Mouse (Mus musculus) embryonic facial prominence, embryonic 13.5 days (tissue): Measurements from ENCODE around the gene Slc16a14. TPM values are rescaled to one million over a fixed set of nuclear protein-coding genes. Genes with fewer than 3 reads are reported as not detected.
A peak's percentile ranks its signal among the peaks of the same experiment; 100 is the strongest.

Experiments used
- ATAC-seq: fragments of 200-750 bp; cut with Nextera tagmentation; 2 replicates; pipeline ENCODE4 v1.8.0; 2017; ENCODE audit warnings: low read depth; ENCODE audit not compliant: insufficient number of reproducible peaks, insufficient read depth, low FRiP score, low TSS enrichment
- H3K27ac ChIP-seq: fragments of 300-500 bp; sonication (generic); 2 replicates; pipeline ENCODE4 v1.5.1; 2015; ENCODE audit warnings: moderate library complexity, mild to moderate bottlenecking, inconsistent platforms
- H3K27me3 ChIP-seq: fragments of 300-500 bp; sonication (generic); 2 replicates; pipeline ENCODE4 v1.6.1; 2015; ENCODE audit warnings: mild to moderate bottlenecking, inconsistent platforms
- H3K36me3 ChIP-seq: fragments of 300-500 bp; sonication (generic); 2 replicates; pipeline ENCODE4 v1.6.1; 2015; ENCODE audit warnings: mild to moderate bottlenecking, inconsistent platforms
- H3K4me1 ChIP-seq: fragments of 300-500 bp; sonication (generic); 2 replicates; pipeline ENCODE4 v1.6.1; 2015; ENCODE audit warnings: inconsistent platforms
- H3K4me2 ChIP-seq: fragments of 300-500 bp; sonication (generic); 2 replicates; pipeline ENCODE4 v1.6.1; 2015; ENCODE audit warnings: moderate library complexity, mild to moderate bottlenecking, inconsistent platforms
- H3K4me3 ChIP-seq: fragments of 300-500 bp; sonication (generic); 2 replicates; pipeline ENCODE4 v1.5.1; 2015; ENCODE audit warnings: mild to moderate bottlenecking, inconsistent platforms
- H3K9ac ChIP-seq: fragments of 300-500 bp; sonication (generic); 2 replicates; pipeline ENCODE4 v1.6.1; 2015; ENCODE audit warnings: mild to moderate bottlenecking, inconsistent platforms
- H3K9me3 ChIP-seq: fragments of 300-500 bp; sonication (generic); 2 replicates; pipeline ENCODE4 v1.6.1; 2016; ENCODE audit warnings: inconsistent platforms
- WGBS: fragments of 180-500 bp; shearing (Covaris S2); methylation state at CpG from one replicate; pipeline ENCODE4 v1.1.7; 2015; ENCODE audit warnings: mixed read lengths; 5-methylcytosine and 5-hydroxymethylcytosine counted together
- polyA plus RNA-seq: library from polyadenylated mRNA; unstranded; fragments of >200 nt; fragmentation: Nextera tagmentation; extraction: Ambion mirVana; gene quantifications from 2 replicates; pipeline ENCODE4 v1.2.1, GENCODE M21; 2015

The Slc16a14 gene
- polyA plus RNA-seq, 1 experiment from 2014 or later: 0.63 TPM

DNA sequence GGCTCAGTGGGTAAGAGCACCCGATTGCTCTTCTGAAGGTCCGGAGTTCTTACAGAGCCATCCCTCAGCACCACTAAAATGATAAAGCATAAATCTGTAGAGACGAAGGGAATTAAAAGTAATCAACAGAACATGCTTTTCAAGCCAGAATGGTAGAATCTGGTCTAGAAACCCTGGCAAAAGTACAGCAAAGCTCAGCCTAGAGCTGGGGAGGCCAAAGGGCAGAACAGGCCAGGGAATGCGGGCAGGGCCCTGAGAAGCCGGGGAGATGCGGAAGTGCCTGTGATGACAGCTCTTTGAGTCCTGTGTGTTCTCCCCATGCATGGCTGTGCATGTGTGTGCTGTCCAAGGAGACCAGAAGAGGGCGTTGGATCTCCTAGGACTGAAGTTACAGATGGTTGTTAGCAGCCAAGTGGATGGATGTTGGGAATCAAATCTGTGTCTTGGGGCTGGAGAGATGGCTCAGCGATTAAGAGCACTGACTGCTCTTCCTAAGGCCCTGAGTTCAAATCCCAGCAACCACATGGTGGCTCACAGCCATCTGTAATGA lies 55.3 kb downstream of the Slc16a14 start:
- no peak overlapping the region for H3K4me3 ChIP-seq
- WGBS: 89% methylated on average over 8 of the region's 8 CpGs
- H3K27me3 ChIP-seq: no peaks in the 10 kb centered on the region
- H3K9ac ChIP-seq: no peak overlapping the region
- H3K27ac ChIP-seq: no peak overlapping the region
- no peak overlapping the region for H3K4me2 ChIP-seq
- ATAC-seq: no peak
- no peaks in the 10 kb centered on the region for H3K9me3 ChIP-seq
- no peaks in the 10 kb centered on the region for H3K36me3 ChIP-seq
- H3K4me1 ChIP-seq: no peaks in the 10 kb centered on the region

DNA sequence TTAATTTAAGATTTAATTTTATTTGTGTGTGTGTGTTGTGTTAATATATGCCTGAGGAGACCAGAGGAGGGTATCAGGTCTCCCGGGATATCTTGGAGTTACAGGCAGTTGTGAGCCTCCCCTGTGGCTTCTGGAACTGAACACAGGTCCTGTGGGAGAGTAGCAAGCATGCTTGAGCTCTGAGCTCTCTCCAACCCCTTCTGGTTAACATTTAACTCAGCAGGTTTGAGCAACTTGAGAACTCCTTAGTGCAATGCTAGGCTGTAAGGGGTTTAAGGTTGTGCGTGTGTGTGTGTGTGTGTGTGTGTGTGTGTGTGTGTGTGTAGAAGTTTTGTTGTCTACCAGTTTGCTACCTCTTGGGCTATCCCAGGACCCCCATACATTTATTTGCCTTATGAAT lies 57.3 kb downstream of the Slc16a14 start:
- ATAC-seq: no peak
- H3K27me3 ChIP-seq: no peaks in the 10 kb centered on the region
- 84% methylated on average over 2 of the region's 2 CpGs for WGBS
- H3K36me3 ChIP-seq: no peaks in the 10 kb centered on the region
- no peak overlapping the region for H3K27ac ChIP-seq
- no peak overlapping the region for H3K4me2 ChIP-seq
- H3K4me3 ChIP-seq: no peak overlapping the region
- no peak overlapping the region for H3K9ac ChIP-seq
- no peaks in the 10 kb centered on the region for H3K4me1 ChIP-seq
- no peaks in the 10 kb centered on the region for H3K9me3 ChIP-seq

GRCm38 (mm10) chr1:84872939-84873338 lies 62.0 kb downstream of the Slc16a14 start:
- Histone ChIP-seq H3K36me3 (no peaks in the 10 kb centered on the region), H3K4me1 (0 out of 2 replicates have a peak, but pooled peaks cover 4% of the 10 kb centered on the region), H3K4me3 (no peak overlapping the region), H3K9ac (no peak overlapping the region), H3K4me2 (no peak overlapping the region), H3K27ac (no peak overlapping the region), H3K9me3 (no peaks in the 10 kb centered on the region), H3K27me3 (no peaks in the 10 kb centered on the region)
- WGBS: 46% methylated on average over 4 of the region's 4 CpGs
- no peak for ATAC-seq

DNA sequence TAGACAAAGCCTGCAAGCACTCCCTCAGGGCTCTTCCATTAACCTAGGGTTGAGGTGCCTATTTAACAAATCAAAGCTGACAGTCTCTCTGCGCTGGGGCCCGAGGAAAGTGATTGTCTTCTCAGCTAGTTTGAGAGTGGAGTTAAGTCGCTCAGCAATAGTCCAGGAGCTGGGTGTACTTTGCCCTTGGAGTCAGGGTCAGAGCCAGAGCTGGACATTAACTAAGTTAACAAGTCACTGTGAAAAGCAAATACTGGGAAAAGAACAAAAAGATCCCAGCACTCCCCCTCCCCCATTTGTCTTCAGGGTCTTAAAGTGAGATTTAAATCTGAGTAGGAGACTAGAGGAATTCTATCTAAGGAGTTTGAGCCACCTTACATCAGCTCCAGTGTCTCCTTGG lies 62.8 kb downstream of the Slc16a14 start:
- no peaks in the 10 kb centered on the region for H3K27me3 ChIP-seq
- WGBS: 14% methylated on average over 3 of the region's 3 CpGs
- H3K9ac ChIP-seq: no peak overlapping the region
- H3K9me3 ChIP-seq: no peaks in the 10 kb centered on the region
- H3K4me1 ChIP-seq: 0 out of 2 replicates have a peak, but pooled peaks cover 4% of the 10 kb centered on the region
- H3K4me2 ChIP-seq: no peak overlapping the region
- H3K36me3 ChIP-seq: no peaks in the 10 kb centered on the region
- ATAC-seq: no peak
- no peak overlapping the region for H3K27ac ChIP-seq
- H3K4me3 ChIP-seq: no peak overlapping the region

DNA sequence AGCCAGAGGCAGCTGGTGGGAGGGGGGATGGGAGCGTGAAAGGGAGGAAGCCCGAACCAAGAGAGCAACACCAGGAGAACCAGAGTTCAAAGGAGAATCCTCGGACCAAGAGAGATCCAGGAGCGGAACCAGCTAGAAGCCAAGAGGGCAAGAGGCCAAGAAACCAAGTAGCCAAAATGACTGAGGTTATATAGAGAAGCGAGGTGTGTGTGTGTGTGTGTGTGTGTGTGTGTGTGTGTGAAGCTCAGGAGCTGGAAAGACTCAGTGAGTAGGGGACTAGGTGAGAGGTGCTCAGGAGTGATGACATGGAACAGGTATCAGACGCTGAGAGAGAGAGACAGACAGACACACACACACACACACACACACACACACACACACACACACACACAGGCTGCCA lies 63.8 kb downstream of the Slc16a14 start:
- Histone ChIP-seq H3K9ac (no peak overlapping the region), H3K9me3 (no peaks in the 10 kb centered on the region), H3K4me1 (0 out of 2 replicates have a peak, but pooled peaks cover 4% of the 10 kb centered on the region), H3K4me3 (no peak overlapping the region), H3K36me3 (no peaks in the 10 kb centered on the region), H3K27me3 (no peaks in the 10 kb centered on the region), H3K4me2 (no peak overlapping the region), H3K27ac (no peak overlapping the region)
- 55% methylated on average over 5 of the region's 6 CpGs for WGBS
- ATAC-seq: no peak

DNA sequence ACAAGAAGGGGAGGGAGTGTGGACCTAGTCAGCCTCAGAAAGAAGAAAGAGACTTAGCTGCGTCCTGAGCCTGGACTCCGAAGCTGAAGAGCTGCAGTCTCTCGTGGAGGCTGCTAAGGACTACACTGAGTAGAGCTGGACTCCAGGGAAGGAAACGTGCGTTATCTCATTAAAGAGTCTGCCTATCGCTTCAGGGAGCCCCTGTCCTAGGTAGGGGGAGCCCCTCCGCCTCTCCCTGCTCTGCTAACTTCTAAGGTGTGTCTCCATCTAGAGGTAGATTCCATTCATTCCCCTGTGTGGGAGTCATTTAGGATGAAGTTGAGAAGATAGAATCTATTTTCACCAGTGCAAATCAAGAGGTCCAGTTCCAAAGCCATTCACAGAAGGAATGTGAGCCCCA lies 65.4 kb downstream of the Slc16a14 start:
- WGBS: 36% methylated on average over 7 of the region's 7 CpGs
- Histone ChIP-seq H3K27ac (no peak overlapping the region), H3K4me1 (0 out of 2 replicates have a peak, but pooled peaks cover 4% of the 10 kb centered on the region), H3K4me2 (peak overlapping the region; percentile 2; the same call in 1 of the 2 replicates), H3K9ac (no peak overlapping the region), H3K27me3 (no peaks in the 10 kb centered on the region), H3K36me3 (no peaks in the 10 kb centered on the region), H3K9me3 (no peaks in the 10 kb centered on the region), H3K4me3 (no peak overlapping the region)
- peak; percentile 35; the same call in 1 of the 2 replicates for ATAC-seq

DNA sequence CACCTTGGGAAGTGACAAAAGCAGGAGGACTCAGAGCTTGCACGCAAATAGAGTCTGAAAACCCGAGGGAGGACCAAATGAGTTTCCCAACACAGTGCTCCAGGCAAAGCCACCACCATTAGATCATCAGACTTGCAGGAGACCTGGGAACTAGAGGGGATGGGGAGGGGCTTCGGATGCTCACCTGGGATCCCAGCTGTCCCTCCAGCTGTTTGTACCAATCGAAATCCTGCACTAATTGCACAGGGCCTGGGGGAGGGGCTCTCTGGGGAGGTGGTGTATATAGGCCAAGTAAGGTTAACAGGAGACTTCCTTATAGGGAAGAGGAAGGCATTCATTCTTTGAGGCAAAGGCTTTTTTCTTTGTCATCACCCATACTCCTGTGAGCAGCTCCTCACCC lies 66.1 kb downstream of the Slc16a14 start:
- peak; percentile 67; the same call in 1 of the 2 replicates for ATAC-seq
- no peaks in the 10 kb centered on the region for H3K9me3 ChIP-seq
- no peak overlapping the region for H3K4me3 ChIP-seq
- H3K27ac ChIP-seq: no peak overlapping the region
- no peaks in the 10 kb centered on the region for H3K27me3 ChIP-seq
- H3K36me3 ChIP-seq: no peaks in the 10 kb centered on the region
- H3K4me2 ChIP-seq: peak overlapping the region; percentile 2; the same call in 1 of the 2 replicates
- peaks cover 6% of the 10 kb centered on the region; the same call in 1 of the 2 replicates for H3K4me1 ChIP-seq
- H3K9ac ChIP-seq: no peak overlapping the region
- 53% methylated on average over 4 of the region's 4 CpGs for WGBS

GRCm38 (mm10) chr1:84868311-84868710 lies 66.6 kb downstream of the Slc16a14 start:
- no peak overlapping the region for H3K4me3 ChIP-seq
- no peaks in the 10 kb centered on the region for H3K27me3 ChIP-seq
- ATAC-seq: no peak
- no peaks in the 10 kb centered on the region for H3K36me3 ChIP-seq
- no peak overlapping the region for H3K4me2 ChIP-seq
- H3K4me1 ChIP-seq: peaks cover 7% of the 10 kb centered on the region; the same call in 1 of the 2 replicates
- no peak overlapping the region for H3K9ac ChIP-seq
- no peak overlapping the region for H3K27ac ChIP-seq
- no peaks in the 10 kb centered on the region for H3K9me3 ChIP-seq

- WGBS: 92% methylated on average over 3 of the region's 3 CpGs
- peaks cover 7% of the 10 kb centered on the region; the same call in 1 of the 2 replicates for H3K4me1 ChIP-seq
- H3K27ac ChIP-seq: no peak overlapping the region
- no peak overlapping the region for H3K4me2 ChIP-seq
- H3K9ac ChIP-seq: no peak overlapping the region
- H3K9me3 ChIP-seq: no peaks in the 10 kb centered on the region
- H3K36me3 ChIP-seq: no peaks in the 10 kb centered on the region
- no peak overlapping the region for H3K4me3 ChIP-seq
- ATAC-seq: no peak
- H3K27me3 ChIP-seq: no peaks in the 10 kb centered on the region
Observed at GRCm38 (mm10) chr1:84866706-84867230, 68.2 kb downstream of the Slc16a14 start.

DNA sequence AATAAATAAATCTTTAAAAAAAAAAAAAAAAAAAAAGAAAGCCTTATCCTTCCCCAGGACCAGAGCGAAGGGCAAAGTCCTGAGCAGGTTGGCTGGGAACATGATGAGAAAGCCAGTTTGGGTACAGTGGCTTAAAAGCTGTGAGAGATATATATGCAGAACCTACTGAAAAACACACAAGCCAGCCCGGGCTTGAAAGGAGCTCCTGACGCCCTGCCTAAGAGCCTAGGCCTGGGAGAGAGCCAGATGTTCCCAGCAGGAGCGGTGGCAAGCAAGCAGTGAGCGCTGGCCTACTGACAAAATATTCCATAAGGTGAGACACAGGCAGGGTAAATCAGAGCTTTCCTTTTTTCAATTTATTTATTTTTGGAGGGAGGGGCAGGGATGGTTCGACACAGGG lies 68.7 kb downstream of the Slc16a14 start:
- H3K4me1 ChIP-seq: peaks cover 7% of the 10 kb centered on the region; the same call in 1 of the 2 replicates
- no peaks in the 10 kb centered on the region for H3K27me3 ChIP-seq
- 93% methylated on average over 6 of the region's 6 CpGs for WGBS
- H3K36me3 ChIP-seq: no peaks in the 10 kb centered on the region
- no peak overlapping the region for H3K9ac ChIP-seq
- no peak overlapping the region for H3K27ac ChIP-seq
- no peaks in the 10 kb centered on the region for H3K9me3 ChIP-seq
- no peak overlapping the region for H3K4me2 ChIP-seq
- no peak for ATAC-seq
- no peak overlapping the region for H3K4me3 ChIP-seq

- H3K4me2 ChIP-seq: no peak overlapping the region
- peaks cover 6% of the 10 kb centered on the region; the same call in 1 of the 2 replicates for H3K4me1 ChIP-seq
- no peak overlapping the region for H3K9ac ChIP-seq
- H3K36me3 ChIP-seq: no peaks in the 10 kb centered on the region
- H3K27me3 ChIP-seq: no peaks in the 10 kb centered on the region
- ATAC-seq: no peak
- H3K27ac ChIP-seq: no peak overlapping the region
- no peak overlapping the region for H3K4me3 ChIP-seq
- H3K9me3 ChIP-seq: no peaks in the 10 kb centered on the region
- WGBS: 38% methylated on average over 2 of the region's 2 CpGs
Observed at GRCm38 (mm10) chr1:84864645-84865044, 70.3 kb downstream of the Slc16a14 start.

GRCm38 (mm10) chr1:84861255-84861630 lies 73.7 kb downstream of the Slc16a14 start:
- no peak for ATAC-seq

More at GRCm38 (mm10) chr1:84861255-84861630, 73.7 kb downstream of the Slc16a14 start:
- no peaks in the 10 kb centered on the region for H3K9me3 ChIP-seq
- H3K9ac ChIP-seq: no peak overlapping the region
- peaks cover 3% of the 10 kb centered on the region; the same call in 1 of the 2 replicates for H3K4me1 ChIP-seq
- H3K27ac ChIP-seq: no peak overlapping the region
- H3K27me3 ChIP-seq: no peaks in the 10 kb centered on the region
- no peaks in the 10 kb centered on the region for H3K36me3 ChIP-seq
- no peak overlapping the region for H3K4me3 ChIP-seq
- no peak overlapping the region for H3K4me2 ChIP-seq
- WGBS: 62% methylated on average over 1 of the region's 1 CpGs
